8 mouse cellular contexts compared by ENCODE assay signal in genomic region chr13:28885083-28886037, GRCm38 (mm10).
DNase-seq lines count a peak whose midpoint lies in the region; ATAC-seq and TF ChIP-seq lines count a peak whose summit lies in the region.

No protein-coding gene starts in this region.

- 0 out of 2 replicates have a peak, but pooled peaks cover 5% of the 10 kb centered on the region for H3K4me1 ChIP-seq in lung, embryonic 14.5 days (ENCODE audit: insufficient read depth)
- peaks cover 34% of the 10 kb centered on the region for H3K4me1 ChIP-seq in embryonic facial prominence, embryonic 15.5 days
- peaks cover 45% of the 10 kb centered on the region for H3K4me1 ChIP-seq in hindbrain, embryonic 12.5 days
- H3K4me1 ChIP-seq in liver, embryonic 15.5 days (replicated peaks), result no peaks in the 10 kb centered on the region; the same call in 1 of the 2 replicates
- H3K4me1 ChIP-seq in olfactory bulb, adult 2 months (ENCODE audit: control insufficient read depth, insufficient read depth, low read length), result peaks cover 13% of the 10 kb centered on the region

- peak overlapping the region; percentile 79 for H3K9ac ChIP-seq in lung, embryonic 14.5 days
- peak overlapping the region; percentile 33 for H3K9ac ChIP-seq in embryonic facial prominence, embryonic 15.5 days
- peak overlapping the region; percentile 78 for H3K9ac ChIP-seq in hindbrain, embryonic 12.5 days
- H3K9ac ChIP-seq in liver, embryonic 15.5 days, result no peak overlapping the region

- ATAC-seq in lung, embryonic 14.5 days (ENCODE audit: insufficient read depth), result peak; percentile 61
- peak; percentile 41; the same call in 1 of the 2 replicates for ATAC-seq in embryonic facial prominence, embryonic 15.5 days (ENCODE audit: insufficient number of reproducible peaks, low FRiP score, low TSS enrichment, low read depth)
- ATAC-seq in hindbrain, embryonic 12.5 days (ENCODE audit: low FRiP score), result peak; percentile 71
- ATAC-seq in liver, embryonic 15.5 days (ENCODE audit: insufficient read depth), result no peak

- H3K27me3 ChIP-seq in lung, embryonic 14.5 days (ENCODE audit: insufficient read depth, low read length), result peaks cover 16% of the 10 kb centered on the region; the same call in 1 of the 2 replicates
- H3K27me3 ChIP-seq in embryonic facial prominence, embryonic 15.5 days, result peaks cover 4% of the 10 kb centered on the region; the same call in 1 of the 2 replicates
- H3K27me3 ChIP-seq in hindbrain, embryonic 12.5 days, result peaks cover 20% of the 10 kb centered on the region
- peaks cover 67% of the 10 kb centered on the region for H3K27me3 ChIP-seq in liver, embryonic 15.5 days

- TF ChIP-seq POLR2A in olfactory bulb, adult 2 months (IDR thresholded peaks at IDR 0.05; ENCODE audit: insufficient read depth, low read depth, low read length), result no peak

- H3K4me3 ChIP-seq in lung, embryonic 14.5 days (ENCODE audit: low read depth, low read length), result peak overlapping the region; percentile 61
- peak overlapping the region; percentile 52 for H3K4me3 ChIP-seq in embryonic facial prominence, embryonic 15.5 days (replicated peaks)
- H3K4me3 ChIP-seq in hindbrain, embryonic 12.5 days, result peak overlapping the region; percentile 59
- peak overlapping the region; percentile 22 for H3K4me3 ChIP-seq in liver, embryonic 15.5 days (replicated peaks)
- H3K4me3 ChIP-seq in olfactory bulb, adult 2 months (ENCODE audit: insufficient read depth, low read depth, low read length), result peak overlapping the region; percentile 53

- H3K9me3 ChIP-seq in lung, embryonic 14.5 days (ENCODE audit: low read depth, low read length), result no peaks in the 10 kb centered on the region
- H3K9me3 ChIP-seq in embryonic facial prominence, embryonic 15.5 days (replicated peaks), result no peaks in the 10 kb centered on the region
- H3K9me3 ChIP-seq in hindbrain, embryonic 12.5 days (replicated peaks), result no peaks in the 10 kb centered on the region
- H3K9me3 ChIP-seq in liver, embryonic 15.5 days (replicated peaks), result no peaks in the 10 kb centered on the region

- H3K27ac ChIP-seq in lung, embryonic 14.5 days (ENCODE audit: low read depth), result no peak overlapping the region
- no peak overlapping the region for H3K27ac ChIP-seq in embryonic facial prominence, embryonic 15.5 days (replicated peaks)
- H3K27ac ChIP-seq in hindbrain, embryonic 12.5 days, result peak overlapping the region; percentile 57
- H3K27ac ChIP-seq in liver, embryonic 15.5 days (replicated peaks), result no peak overlapping the region
- no peak overlapping the region for H3K27ac ChIP-seq in olfactory bulb, adult 2 months (ENCODE audit: insufficient read depth, low read depth, low read length)

- no peaks in the 10 kb centered on the region for H3K36me3 ChIP-seq in lung, embryonic 14.5 days (ENCODE audit: insufficient read depth)
- no peaks in the 10 kb centered on the region for H3K36me3 ChIP-seq in embryonic facial prominence, embryonic 15.5 days
- no peaks in the 10 kb centered on the region for H3K36me3 ChIP-seq in hindbrain, embryonic 12.5 days
- no peaks in the 10 kb centered on the region for H3K36me3 ChIP-seq in liver, embryonic 15.5 days (replicated peaks)

- H3K4me2 ChIP-seq in lung, embryonic 14.5 days, result peak overlapping the region; percentile 87
- peak overlapping the region; percentile 67 for H3K4me2 ChIP-seq in embryonic facial prominence, embryonic 15.5 days (replicated peaks)
- H3K4me2 ChIP-seq in hindbrain, embryonic 12.5 days (replicated peaks), result peak overlapping the region; percentile 74
- H3K4me2 ChIP-seq in liver, embryonic 15.5 days, result peak overlapping the region; percentile 40

- no peak for TF ChIP-seq CTCF in lung, embryonic 14.5 days (IDR thresholded peaks at IDR 0.05; ENCODE audit: low read depth)
- TF ChIP-seq CTCF in olfactory bulb, adult 2 months (IDR thresholded peaks at IDR 0.05; ENCODE audit: insufficient read depth, low read depth, low read length), result no peak

- under 1% methylated on average over 29 of the region's 30 CpGs for WGBS in lung, embryonic 14.5 days
- WGBS in embryonic facial prominence, embryonic 15.5 days, result under 1% methylated on average over 30 of the region's 30 CpGs
- WGBS in hindbrain, embryonic 12.5 days, result 0% methylated on average over 25 of the region's 30 CpGs
- under 1% methylated on average over 30 of the region's 30 CpGs for WGBS in liver, embryonic 15.5 days (ENCODE audit: insufficient replicate concordance)
- 1% methylated on average over 29 of the region's 30 CpGs for WGBS in olfactory bulb, adult 2 months

- DNase-seq in lung, embryonic 14.5 days, result peak; percentile 59
- no peak for DNase-seq in lung, postnatal 25 days (ENCODE audit: low spot score)
- DNase-seq in urinary bladder, postnatal 4 days (ENCODE audit: low spot score in 2 of 2), result no peak
- no peak for DNase-seq in MN1 (ENCODE audit: low spot score)
